Mouse (Mus musculus) MEL (cell line): Measurements from ENCODE around the gene Mlana. TPM values are rescaled to one million over a fixed set of nuclear protein-coding genes. Genes with fewer than 3 reads are reported as not detected.

ENCODE experiments used
- DNase-seq: peaks from one replicate; pipeline ENCODE4 v3.0.0; 2011; ENCODE audit warnings: low read depth, low spot score
- H3K27ac ChIP-seq: 2 replicates; pipeline ENCODE4 v1.5.1; 2012; ENCODE audit warnings: low read depth, mild to moderate bottlenecking, control low read depth, low read length, moderate library complexity; ENCODE audit not compliant: control insufficient read depth
- H3K27me3 ChIP-seq, 2 experiments: fragments of 150-350 bp in 1 of 2; sonication (generic) in 1 of 2; 2 replicates each; pipeline ENCODE4 v1.6.1; 2012; ENCODE audit warnings: low read length in 2 of 2, mild to moderate bottlenecking in 2 of 2, improper control_type of control experiment in 1 of 2, moderate library complexity in 1 of 2; ENCODE audit not compliant: insufficient read depth in 2 of 2, control insufficient read depth in 1 of 2
- H3K36me3 ChIP-seq, 2 experiments: 2 replicates each; pipeline ENCODE4 v1.6.1; 2012 to 2014; ENCODE audit warnings: low read length in 2 of 2, improper control_type of control experiment in 1 of 2, inconsistent platforms in 1 of 2, mild to moderate bottlenecking in 1 of 2; ENCODE audit not compliant: insufficient read depth in 2 of 2, control insufficient read depth in 1 of 2
- H3K4me1 ChIP-seq, 2 experiments: fragments of 150-350 bp in 1 of 2; sonication (generic) in 1 of 2; 2 replicates each; pipeline ENCODE4 v1.6.1; 2012; ENCODE audit warnings: low read length in 2 of 2, improper control_type of control experiment in 1 of 2, mild to moderate bottlenecking in 1 of 2; ENCODE audit not compliant: insufficient read depth in 2 of 2, control insufficient read depth in 1 of 2
- H3K4me3 ChIP-seq, 2 experiments: fragments of 150-350 bp in 1 of 2; sonication (generic) in 1 of 2; 2 replicates each; pipeline ENCODE4 v1.5.1; 2012; ENCODE audit warnings: low read depth in 2 of 2, low read length in 2 of 2, mild to moderate bottlenecking in 2 of 2, moderate library complexity in 2 of 2, control low read depth in 1 of 2, improper control_type of control experiment in 1 of 2; ENCODE audit not compliant: control insufficient read depth in 1 of 2, insufficient read depth in 1 of 2
- H3K79me2 ChIP-seq: 2 replicates; pipeline ENCODE4 v1.6.1; 2012; ENCODE audit warnings: mild to moderate bottlenecking, low read length, moderate library complexity; ENCODE audit not compliant: control insufficient read depth, poor library complexity, insufficient read depth
- H3K9ac ChIP-seq: 2 replicates; pipeline ENCODE4 v1.6.1; 2012; ENCODE audit warnings: low read depth, mild to moderate bottlenecking, control low read depth, low read length, moderate library complexity; ENCODE audit not compliant: control insufficient read depth, poor library complexity, severe bottlenecking
- H3K9me3 ChIP-seq: fragments of 150-350 bp; sonication (generic); replicated peaks from 2 replicates; pipeline ENCODE4 v1.6.1; 2012; ENCODE audit warnings: mild to moderate bottlenecking, low read length, improper control_type of control experiment, moderate library complexity; ENCODE audit not compliant: insufficient read depth
- BHLHE40 ChIP-seq: IDR thresholded peaks from 2 replicates; pipeline ENCODE4 v1.6.1; 2012; ENCODE audit warnings: low read depth, mild to moderate bottlenecking, inconsistent platforms, low read length, improper control_type of control experiment, borderline replicate concordance
- CHD1 ChIP-seq: IDR thresholded peaks from 2 replicates; pipeline ENCODE4 v1.6.1; 2012; ENCODE audit warnings: low read depth, mild to moderate bottlenecking, inconsistent platforms, low read length, improper control_type of control experiment
- CHD2 ChIP-seq: IDR thresholded peaks from 2 replicates; pipeline ENCODE4 v1.6.1; 2011; ENCODE audit warnings: low read length, improper control_type of control experiment
- CTCF ChIP-seq, 3 experiments: IDR thresholded peaks in 2 of 3; conservative IDR thresholded peaks in 1 of 3; 2 replicates each; pipeline ENCODE4 v1.5.1; 2011 to 2012; ENCODE audit warnings: low read length in 3 of 3, low read depth in 2 of 3, mild to moderate bottlenecking in 2 of 3, improper control_type of control experiment in 1 of 3, inconsistent platforms in 1 of 3, mixed read lengths in 1 of 3, moderate library complexity in 1 of 3; ENCODE audit not compliant: control insufficient read depth in 1 of 3, insufficient read depth in 1 of 3, poor library complexity in 1 of 3, severe bottlenecking in 1 of 3
- E2F4 ChIP-seq: IDR thresholded peaks from 2 replicates; pipeline ENCODE4 v1.6.1; 2011; ENCODE audit warnings: low read depth, low read length, improper control_type of control experiment, borderline replicate concordance
- ELF1 ChIP-seq: IDR thresholded peaks from 2 replicates; pipeline ENCODE4 v1.6.1; 2014; ENCODE audit warnings: low read depth, mild to moderate bottlenecking, inconsistent platforms, low read length, improper control_type of control experiment, moderate library complexity
- EP300 ChIP-seq, 2 experiments: IDR thresholded peaks; 2 replicates each; pipeline ENCODE4 v1.6.1; 2011; ENCODE audit warnings: improper control_type of control experiment in 2 of 2, low read length in 2 of 2, low read depth in 1 of 2, mild to moderate bottlenecking in 1 of 2
- ETS1 ChIP-seq: IDR thresholded peaks from 2 replicates; pipeline ENCODE4 v1.6.1; 2012; ENCODE audit warnings: low read depth, mild to moderate bottlenecking, inconsistent platforms, low read length, improper control_type of control experiment, moderate library complexity
- GABPA ChIP-seq: IDR thresholded peaks from 2 replicates; pipeline ENCODE4 v1.6.1; 2012; ENCODE audit warnings: low read depth, mild to moderate bottlenecking, inconsistent platforms, low read length, improper control_type of control experiment, moderate library complexity
- GATA1 ChIP-seq: IDR thresholded peaks from 2 replicates; pipeline ENCODE4 v1.6.1; 2011; ENCODE audit warnings: low read depth, low read length, improper control_type of control experiment
- HCFC1 ChIP-seq: IDR thresholded peaks from 2 replicates; pipeline ENCODE4 v1.6.1; 2012; ENCODE audit warnings: low read depth, mild to moderate bottlenecking, inconsistent platforms, low read length, improper control_type of control experiment, moderate library complexity
- JUND ChIP-seq: IDR thresholded peaks from 2 replicates; pipeline ENCODE4 v1.6.1; 2011; ENCODE audit warnings: low read depth, mild to moderate bottlenecking, improper control_type of control experiment, low read length
- KAT2A ChIP-seq: conservative IDR thresholded peaks from 2 replicates; pipeline ENCODE4 v1.6.1; 2012; ENCODE audit warnings: low read depth, low read length, improper control_type of control experiment, inconsistent platforms
- MAFK ChIP-seq: IDR thresholded peaks from 2 replicates; pipeline ENCODE4 v1.6.1; 2011; ENCODE audit warnings: low read depth, mild to moderate bottlenecking, low read length, improper control_type of control experiment, borderline replicate concordance
- MAX ChIP-seq: IDR thresholded peaks from 2 replicates; pipeline ENCODE4 v1.6.1; 2011; ENCODE audit warnings: low read length, improper control_type of control experiment
- MAZ ChIP-seq: IDR thresholded peaks from 2 replicates; pipeline ENCODE4 v1.6.1; 2012; ENCODE audit warnings: low read depth, mild to moderate bottlenecking, inconsistent platforms, low read length, improper control_type of control experiment
- MEF2A ChIP-seq: IDR thresholded peaks from 2 replicates; pipeline ENCODE4 v1.6.1; 2014; ENCODE audit warnings: low read depth, mild to moderate bottlenecking, inconsistent platforms, low read length, improper control_type of control experiment; ENCODE audit not compliant: poor library complexity, insufficient replicate concordance, severe bottlenecking; ENCODE audit errors: extremely low read depth
- MXI1 ChIP-seq: IDR thresholded peaks from 2 replicates; pipeline ENCODE4 v1.6.1; 2011; ENCODE audit warnings: mild to moderate bottlenecking, low read depth, low read length, improper control_type of control experiment
- MYB ChIP-seq: IDR thresholded peaks from 2 replicates; pipeline ENCODE4 v1.6.1; 2011; ENCODE audit warnings: mild to moderate bottlenecking, low read depth, low read length, improper control_type of control experiment
- NELFE ChIP-seq: IDR thresholded peaks from 2 replicates; pipeline ENCODE4 v1.6.1; 2011; ENCODE audit warnings: low read depth, low read length, improper control_type of control experiment
- NRF1 ChIP-seq: IDR thresholded peaks from 2 replicates; pipeline ENCODE4 v1.6.1; 2014; ENCODE audit warnings: low read depth, mild to moderate bottlenecking, inconsistent platforms, low read length, improper control_type of control experiment, moderate library complexity; ENCODE audit not compliant: poor library complexity, insufficient read depth, severe bottlenecking
- POLR2A ChIP-seq, 2 experiments: IDR thresholded peaks; 2 replicates each; pipeline ENCODE4 v1.6.1; 2011 to 2012; ENCODE audit warnings: low read length in 2 of 2, mild to moderate bottlenecking in 2 of 2, control low read depth in 1 of 2, improper control_type of control experiment in 1 of 2, low read depth in 1 of 2, moderate library complexity in 1 of 2; ENCODE audit not compliant: control insufficient read depth in 1 of 2, insufficient read depth in 1 of 2, poor library complexity in 1 of 2
- POLR2AphosphoS2 ChIP-seq: IDR thresholded peaks from 2 replicates; pipeline ENCODE4 v1.6.1; 2011; ENCODE audit warnings: low read length, improper control_type of control experiment
- POLR2AphosphoS5 ChIP-seq: IDR thresholded peaks from 2 replicates; pipeline ENCODE4 v1.6.1; 2012; ENCODE audit warnings: low read depth, borderline replicate concordance, mild to moderate bottlenecking, inconsistent platforms, low read length, moderate library complexity, mixed read lengths
- RAD21 ChIP-seq: IDR thresholded peaks from 2 replicates; pipeline ENCODE4 v1.6.1; 2011; ENCODE audit warnings: mild to moderate bottlenecking, low read depth, low read length, improper control_type of control experiment
- RCOR1 ChIP-seq: IDR thresholded peaks from 2 replicates; pipeline ENCODE4 v1.6.1; 2012; ENCODE audit warnings: low read depth, mild to moderate bottlenecking, inconsistent platforms, low read length, improper control_type of control experiment
- SIN3A ChIP-seq: IDR thresholded peaks from 2 replicates; pipeline ENCODE4 v1.6.1; 2012; ENCODE audit warnings: low read length, improper control_type of control experiment, inconsistent platforms
- SMC3 ChIP-seq: IDR thresholded peaks from 2 replicates; pipeline ENCODE4 v1.6.1; 2011; ENCODE audit warnings: low read depth, low read length, improper control_type of control experiment
- TAL1 ChIP-seq: IDR thresholded peaks from 2 replicates; pipeline ENCODE4 v1.6.1; 2012; ENCODE audit warnings: mild to moderate bottlenecking, inconsistent platforms, low read length, moderate library complexity, mixed read lengths
- TBP ChIP-seq: IDR thresholded peaks from 2 replicates; pipeline ENCODE4 v1.8.0; 2011; ENCODE audit warnings: low read depth, low read length, improper control_type of control experiment
- TCF12 ChIP-seq: IDR thresholded peaks from 2 replicates; pipeline ENCODE4 v1.6.1; 2014; ENCODE audit warnings: low read depth, mild to moderate bottlenecking, inconsistent platforms, low read length, improper control_type of control experiment, moderate library complexity
- UBTF ChIP-seq: IDR thresholded peaks from 2 replicates; pipeline ENCODE4 v1.6.1; 2012; ENCODE audit warnings: low read depth, mild to moderate bottlenecking, inconsistent platforms, low read length, improper control_type of control experiment, moderate library complexity, borderline replicate concordance; ENCODE audit not compliant: insufficient read depth
- USF1 ChIP-seq: IDR thresholded peaks from 2 replicates; pipeline ENCODE4 v1.6.1; 2014; ENCODE audit warnings: low read depth, mild to moderate bottlenecking, inconsistent platforms, low read length, improper control_type of control experiment, moderate library complexity
- USF2 ChIP-seq, 2 experiments: IDR thresholded peaks; 2 replicates each; pipeline ENCODE4 v1.6.1; 2011 to 2012; ENCODE audit warnings: improper control_type of control experiment in 2 of 2, low read length in 2 of 2, borderline replicate concordance in 1 of 2, inconsistent platforms in 1 of 2, low read depth in 1 of 2, mild to moderate bottlenecking in 1 of 2; ENCODE audit not compliant: insufficient read depth in 1 of 2
- ZC3H11A ChIP-seq: IDR thresholded peaks from 2 replicates; pipeline ENCODE4 v1.6.1; 2012; ENCODE audit warnings: low read depth, mild to moderate bottlenecking, inconsistent platforms, low read length, improper control_type of control experiment
- ZKSCAN1 ChIP-seq: IDR thresholded peaks from 2 replicates; pipeline ENCODE4 v1.6.1; 2012; ENCODE audit warnings: low read depth, mild to moderate bottlenecking, inconsistent platforms, low read length, improper control_type of control experiment, moderate library complexity
- ZMIZ1 ChIP-seq: IDR thresholded peaks from 2 replicates; pipeline ENCODE4 v1.6.1; 2012; ENCODE audit warnings: low read depth, mild to moderate bottlenecking, inconsistent platforms, low read length, improper control_type of control experiment, moderate library complexity
- ZNF384 ChIP-seq: IDR thresholded peaks from 2 replicates; pipeline ENCODE4 v1.6.1; 2012; ENCODE audit warnings: low read depth, mild to moderate bottlenecking, inconsistent platforms, low read length, improper control_type of control experiment
- polyA plus RNA-seq, 2 experiments: library from polyadenylated mRNA; stranded (reverse) in 1 of 2; unstranded in 1 of 2; fragments of >175 nt in 1 of 2; fragments of >200 nt in 1 of 2; gene quantifications; 2 replicates each; pipeline versions ENCODE4 v1.2.1 to v1.2.4; 2012; ENCODE audit warnings: low replicate concordance in 2 of 2, low read depth in 1 of 2; ENCODE audit not compliant: insufficient read length in 2 of 2, insufficient read depth in 1 of 2, missing spikeins in 1 of 2
- total RNA-seq: library from RNA; depleted of rRNA; stranded (reverse); fragments of 300-350 nt; gene quantifications from 2 replicates; pipeline ENCODE4 v1.2.3, GENCODE M21; 2012

Gene Mlana
- total and polyA plus RNA-seq, 3 experiments, result 0.27 to 0.78 TPM; not detected in 1

GRCm38 (mm10) chr19:29657558-29657957, 40.1 kb upstream of the Mlana start:
- H3K27me3 ChIP-seq, result peaks cover 0 to 2% of the 10 kb centered on the region in 2 experiments; a peak in 1 of 4 replicates
- H3K4me1 ChIP-seq, result peaks cover 9 to 10% of the 10 kb centered on the region in 2 experiments
- no peak overlapping the region for H3K4me3 ChIP-seq
- no peaks in the 10 kb centered on the region for H3K79me2 ChIP-seq
- no peak overlapping the region for H3K27ac ChIP-seq
- H3K9ac ChIP-seq, result no peak overlapping the region
- peaks cover 0 to 13% of the 10 kb centered on the region in 2 experiments; a peak in 2 of 4 replicates for H3K36me3 ChIP-seq
- no peaks in the 10 kb centered on the region for H3K9me3 ChIP-seq
- DNase-seq, result no peak
- TF ChIP-seq NRF1, result no peak
- no peak for TF ChIP-seq USF1
- TF ChIP-seq ZC3H11A, result no peak
- peak; percentile 46 for TF ChIP-seq ZNF384
- no peak for TF ChIP-seq MEF2A
- no peak; the same call in 1 of the 2 replicates for TF ChIP-seq MYB
- TF ChIP-seq MAFK, result peak; percentile 21; the same call in 1 of the 2 replicates
- TF ChIP-seq RAD21, result no peak
- TF ChIP-seq POLR2AphosphoS5, result no peak
- no peak for TF ChIP-seq KAT2A
- no peak for TF ChIP-seq POLR2A (IDR thresholded peaks at IDR 0.05; ENCODE audit: control insufficient read depth in 1 of 2, insufficient read depth in 1 of 2, low read depth in 1 of 2, low read length in 2 of 2, poor library complexity in 1 of 2)
- no peak for TF ChIP-seq MAZ
- no peak for TF ChIP-seq TBP
- TF ChIP-seq RCOR1, result 0 out of 2 replicates have a peak, but pooled peaks have one; percentile 30
- no peak for TF ChIP-seq SIN3A
- no peak for TF ChIP-seq POLR2AphosphoS2
- TF ChIP-seq ZMIZ1, result no peak
- no peak; the same call in 1 of the 2 replicates for TF ChIP-seq CHD2
- TF ChIP-seq TAL1, result no peak
- no peak for TF ChIP-seq MXI1
- TF ChIP-seq NELFE, result 0 out of 2 replicates have a peak, but pooled peaks have one; percentile 20
- TF ChIP-seq CHD1, result no peak
- TF ChIP-seq CTCF (IDR thresholded peaks at IDR 0.05 in 2 of 3, conservative IDR thresholded peaks at IDR 0.05 in 1 of 3; ENCODE audit: control insufficient read depth in 1 of 3, insufficient read depth in 1 of 3, low read depth in 2 of 3, low read length in 3 of 3, poor library complexity in 1 of 3, severe bottlenecking in 1 of 3), result no peak
- peak; percentile 79 for TF ChIP-seq GATA1
- no peak for TF ChIP-seq ETS1
- no peak for TF ChIP-seq UBTF
- TF ChIP-seq ZKSCAN1, result no peak
- TF ChIP-seq TCF12, result peak; percentile 75
- TF ChIP-seq JUND, result no peak
- TF ChIP-seq BHLHE40, result no peak
- TF ChIP-seq MAX, result no peak
- TF ChIP-seq USF2 (IDR thresholded peaks at IDR 0.05; ENCODE audit: borderline replicate concordance in 1 of 2, insufficient read depth in 1 of 2, low read depth in 1 of 2, low read length in 2 of 2), result no peak
- no peak for TF ChIP-seq SMC3
- no peak for TF ChIP-seq GABPA
- TF ChIP-seq E2F4, result no peak
- no peak for TF ChIP-seq ELF1
- no peak for TF ChIP-seq HCFC1
- peak; percentile 73 to 80 for TF ChIP-seq EP300 (IDR thresholded peaks at IDR 0.05; ENCODE audit: low read depth in 1 of 2, low read length in 2 of 2)
